Mouse (Mus musculus) central nervous system, embryonic 18 days (tissue): ENCODE measurements around the gene Tra2a. TPM values are rescaled to one million over a fixed set of nuclear protein-coding genes. Genes with fewer than 3 reads are reported as not detected.

ENCODE experiments used
- polyA plus RNA-seq: library from polyadenylated mRNA; depleted of rRNA; stranded (reverse); fragments of >200 nt; gene quantifications from 2 replicates; pipeline ENCODE4 v1.2.3, GENCODE M21; 2012; rRNA removed

Gene Tra2a
- 206 and 224 TPM in 2 replicates for polyA plus RNA-seq

GRCm38 (mm10) chr6:49263847-49264243, at the start of gene Tra2a:
Gene Tra2a, minus strand, starts transcription at chr6:49264033.

GRCm38 (mm10) chr6:49214928-49215747, 48.7 kb downstream of the Tra2a start, which contains the start of gene Igf2bp3:
Gene Igf2bp3, minus strand, starts transcription at chr6:49214957.

Other genes with a start within 250 kb of the Tra2a start
- gene Gpnmb, start 227.5 kb downstream of the Tra2a start, polyA plus RNA-seq: 0.63 and 0.82 TPM in 2 replicates
- gene Malsu1, start 190.2 kb downstream of the Tra2a start, polyA plus RNA-seq: 23.8 and 25.3 TPM in 2 replicates
- gene Igf2bp3, start 49.1 kb downstream of the Tra2a start, polyA plus RNA-seq: 9.0 and 10.2 TPM in 2 replicates
- gene Ccdc126, start 55.2 kb upstream of the Tra2a start, polyA plus RNA-seq: 6.9 and 7.1 TPM in 2 replicates
- gene Fam221a, start 103.7 kb upstream of the Tra2a start, polyA plus RNA-seq: 6.5 and 7.2 TPM in 2 replicates
- 0.06 and 0.08 TPM in 2 replicates for gene Stk31, start 131.6 kb upstream of the Tra2a start, polyA plus RNA-seq